Mouse (Mus musculus): ENCODE results near the gene Mocs1.
"Not testable (repeated sequence)": the region's sequence is repeated elsewhere in the genome, so short reads cannot be mapped to it uniquely, and the experiment has no call there.

Mocs1 gene

GRCm38 (mm10) chr17:49432071-49432711 lies 4.0 kb downstream of the Mocs1 start:
- no peak for DNase-seq (ENCODE audit: low spot score)

- no peak for DNase-seq (ENCODE audit: low spot score)
Measured at GRCm38 (mm10) chr17:49433071-49433470, 4.9 kb downstream of the Mocs1 start.

GRCm38 (mm10) chr17:49434236-49434635 lies 6.1 kb downstream of the Mocs1 start:
- no peak for DNase-seq (ENCODE audit: low spot score)

- no peak for DNase-seq (ENCODE audit: low spot score)
Measured at GRCm38 (mm10) chr17:49435081-49435480, 6.9 kb downstream of the Mocs1 start.

GRCm38 (mm10) chr17:49436631-49437030 lies 8.5 kb downstream of the Mocs1 start:
- DNase-seq (ENCODE audit: low spot score) = no peak

GRCm38 (mm10) chr17:49437306-49437705 lies 9.1 kb downstream of the Mocs1 start:
- DNase-seq (ENCODE audit: low spot score) = not testable (repeated sequence)

GRCm38 (mm10) chr17:49438822-49439574 lies 10.8 kb downstream of the Mocs1 start:
- no peak for DNase-seq (ENCODE audit: low spot score)

- DNase-seq (ENCODE audit: low spot score) = no peak
Measured at GRCm38 (mm10) chr17:49439706-49440105, 11.5 kb downstream of the Mocs1 start.

GRCm38 (mm10) chr17:49440331-49441130 lies 12.4 kb downstream of the Mocs1 start:
- no peak for DNase-seq (ENCODE audit: low spot score)

GRCm38 (mm10) chr17:49442841-49443240 lies 14.7 kb downstream of the Mocs1 start:
- DNase-seq (ENCODE audit: low spot score) = not testable (repeated sequence)

- DNase-seq (ENCODE audit: low spot score) = no peak
Measured at GRCm38 (mm10) chr17:49448570-49449229, 20.5 kb downstream of the Mocs1 start.

GRCm38 (mm10) chr17:49449230-49449608 lies 21.1 kb downstream of the Mocs1 start:
- DNase-seq (ENCODE audit: low spot score) = no peak

- DNase-seq (ENCODE audit: low spot score) = no peak
Measured at GRCm38 (mm10) chr17:49450922-49451321, 22.8 kb downstream of the Mocs1 start.

GRCm38 (mm10) chr17:49456334-49456733 lies 28.2 kb downstream of the Mocs1 start:
- DNase-seq (ENCODE audit: low spot score) = no peak

- DNase-seq (ENCODE audit: low spot score) = no peak
Measured at GRCm38 (mm10) chr17:49457833-49458232, 29.7 kb downstream of the Mocs1 start.

GRCm38 (mm10) chr17:49458386-49458785 lies 30.2 kb downstream of the Mocs1 start:
- no peak for DNase-seq (ENCODE audit: low spot score)

- no peak for DNase-seq (ENCODE audit: low spot score)
Measured at GRCm38 (mm10) chr17:49464884-49465283, 36.7 kb downstream of the Mocs1 start.

GRCm38 (mm10) chr17:49468223-49468622 lies 40.1 kb downstream of the Mocs1 start:
- DNase-seq (ENCODE audit: low spot score) = peak; percentile 38

- peak; percentile 20 for DNase-seq (ENCODE audit: low spot score)
Measured at GRCm38 (mm10) chr17:49472626-49473025, 44.5 kb downstream of the Mocs1 start.

GRCm38 (mm10) chr17:49474051-49474450 lies 45.9 kb downstream of the Mocs1 start:
- DNase-seq (ENCODE audit: low spot score) = no peak

GRCm38 (mm10) chr17:49475174-49475573 lies 47.0 kb downstream of the Mocs1 start:
- no peak for DNase-seq (ENCODE audit: low spot score)

GRCm38 (mm10) chr17:49477370-49477769 lies 49.2 kb downstream of the Mocs1 start:
- no peak for DNase-seq (ENCODE audit: low spot score)

Data from embryo, embryonic 10 days (tissue).